Mouse (Mus musculus): ENCODE data around the gene Usp17lb. TPM values are rescaled to one million over a fixed set of nuclear protein-coding genes. Genes with fewer than 3 reads are reported as not detected.
"Not testable (repeated sequence)": the region's sequence is repeated elsewhere in the genome, so short reads cannot be mapped to it uniquely, and the experiment has no call there.

The Usp17lb gene
- total and polyA plus RNA-seq, 3 experiments = 0.11 TPM; not detected in 2

DNA sequence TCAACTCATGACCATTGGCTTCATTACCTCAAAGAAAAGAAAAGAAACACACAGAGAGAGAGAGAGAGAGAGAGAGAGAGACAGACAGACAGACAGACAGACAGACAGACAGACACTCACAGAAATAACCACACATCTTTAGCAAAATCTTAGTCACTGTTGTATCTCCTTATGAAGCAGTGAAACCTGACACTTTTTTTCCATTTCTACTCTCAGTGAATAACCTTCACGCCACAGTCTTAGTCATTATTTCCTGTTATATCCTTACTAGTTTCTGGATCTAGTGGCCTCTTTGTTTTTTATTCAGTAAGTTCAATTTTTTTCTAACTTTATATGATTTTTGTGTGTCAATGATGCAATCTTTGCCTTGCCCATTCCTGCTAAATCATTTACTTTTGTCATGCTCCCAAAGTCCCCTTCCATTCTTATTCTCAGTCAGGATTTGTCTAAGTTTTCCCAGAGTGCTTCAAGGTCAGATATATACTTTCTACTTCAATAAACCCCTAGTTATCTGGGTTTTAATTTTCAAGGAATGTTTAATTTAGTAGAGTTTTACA is 1.4 kb upstream of the Usp17lb start:
- H3K4me3 ChIP-seq (ENCODE audit: low read depth, low read length) = no peak overlapping the region
- TF ChIP-seq TAL1 (conservative IDR thresholded peaks at IDR 0.05; ENCODE audit: low read depth, low read length) (no peak), POLR2AphosphoS5 (IDR thresholded peaks at IDR 0.05; ENCODE audit: insufficient replicate concordance, low read depth, low read length) (no peak), GATA2 (IDR thresholded peaks at IDR 0.05; ENCODE audit: borderline replicate concordance, low read depth, low read length) (no peak), GATA1 (IDR thresholded peaks at IDR 0.05; ENCODE audit: borderline replicate concordance, low read length) (no peak), CTCF (IDR thresholded peaks at IDR 0.05; ENCODE audit: low read depth, low read length) (no peak)
- H3K36me3 ChIP-seq (replicated peaks) = no peaks in the 10 kb centered on the region
- no peaks in the 10 kb centered on the region for H3K27me3 ChIP-seq (ENCODE audit: insufficient read depth, low read length)
- no peak for DNase-seq (ENCODE audit: low spot score)
- no peak for ATAC-seq (ENCODE audit: extremely low read depth, insufficient number of reproducible peaks, low FRiP score, poor library complexity, severe bottlenecking)
- no peaks in the 10 kb centered on the region for H3K9me3 ChIP-seq (replicated peaks)
- H3K4me1 ChIP-seq (ENCODE audit: insufficient read depth, low read depth, low read length) = no peaks in the 10 kb centered on the region

DNA sequence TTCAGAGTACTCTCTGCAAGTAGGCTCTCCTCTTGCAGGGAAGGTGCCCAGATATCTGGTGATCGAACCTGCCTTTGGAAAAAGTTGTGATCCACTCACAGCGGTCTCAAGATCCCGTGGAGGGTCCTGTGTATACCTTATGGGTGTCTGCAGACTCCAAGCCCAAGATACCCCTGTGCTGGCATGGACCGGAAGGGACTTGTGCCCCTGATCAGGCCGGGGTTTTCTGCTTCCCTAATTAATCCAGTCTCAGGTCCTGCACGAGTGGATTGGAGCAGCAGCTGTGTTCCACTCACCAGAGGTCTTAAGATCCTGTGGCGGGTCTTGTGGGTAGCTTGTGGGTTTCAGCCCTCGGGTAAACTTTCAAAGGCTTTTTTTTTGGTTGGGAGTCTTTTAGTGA is 32.1 kb downstream of the Usp17lb start:
- H3K4me1 ChIP-seq (ENCODE audit: insufficient read depth, low read depth, low read length); ATAC-seq (ENCODE audit: extremely low read depth, insufficient number of reproducible peaks, low FRiP score, poor library complexity, severe bottlenecking); H3K4me3 ChIP-seq (ENCODE audit: low read depth, low read length): not testable (repeated sequence)

DNA sequence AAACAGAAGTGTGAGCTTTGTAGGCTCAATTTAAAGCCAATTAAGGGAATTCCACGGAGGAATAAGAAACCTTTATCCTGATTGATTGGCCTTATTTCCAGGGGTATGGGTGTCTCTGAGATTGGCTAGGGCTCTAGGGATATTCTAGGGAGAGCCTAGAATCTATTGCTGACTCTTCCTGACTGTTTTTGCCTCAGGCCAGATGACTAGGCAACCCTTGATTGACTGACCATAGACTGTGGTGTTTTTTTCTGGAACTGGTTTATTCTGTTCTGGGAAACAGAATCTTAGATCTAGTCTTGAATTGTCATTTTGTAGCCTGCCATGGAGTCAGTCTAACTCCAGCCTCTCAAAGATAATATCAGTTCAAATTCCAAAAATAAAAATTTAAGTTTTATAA is 51.6 kb downstream of the Usp17lb start:
- H3K9me3 ChIP-seq (replicated peaks) = no peaks in the 10 kb centered on the region
- H3K4me3 ChIP-seq (ENCODE audit: low read depth, low read length) = no peak overlapping the region
- no peaks in the 10 kb centered on the region for H3K27me3 ChIP-seq (ENCODE audit: insufficient read depth, low read length)
- no peaks in the 10 kb centered on the region for H3K36me3 ChIP-seq (replicated peaks)
- H3K4me1 ChIP-seq (ENCODE audit: insufficient read depth, low read depth, low read length) = no peaks in the 10 kb centered on the region
- TF ChIP-seq GATA2 (IDR thresholded peaks at IDR 0.05; ENCODE audit: borderline replicate concordance, low read depth, low read length) = no peak
- no peak for TF ChIP-seq POLR2AphosphoS5 (IDR thresholded peaks at IDR 0.05; ENCODE audit: insufficient replicate concordance, low read depth, low read length)
- TF ChIP-seq GATA1 (IDR thresholded peaks at IDR 0.05; ENCODE audit: borderline replicate concordance, low read length) = no peak
- ATAC-seq (ENCODE audit: extremely low read depth, insufficient number of reproducible peaks, low FRiP score, poor library complexity, severe bottlenecking) (no peak), DNase-seq (ENCODE audit: low spot score) (no peak)

More for the DNA sequence above, 32.1 kb downstream of the Usp17lb start:
- H3K27me3 ChIP-seq (ENCODE audit: insufficient read depth, low read length); H3K9me3 ChIP-seq (replicated peaks); H3K36me3 ChIP-seq (replicated peaks); DNase-seq (ENCODE audit: low spot score): not testable (repeated sequence)

Other genes starting within 250 kb of the Usp17lb start
Only the 20 nearest of the 21 such genes appear.
- not detected in 2 replicates for gene Olfr656, start 228.6 kb downstream of the Usp17lb start, total RNA-seq (2014; fragmentation: Nextera tagmentation)
- gene Olfr656, start 228.6 kb downstream of the Usp17lb start, total RNA-seq (2017) = 0.05 and 0.06 TPM in 2 replicates
- not detected in 2 replicates for gene Olfr656, start 228.6 kb downstream of the Usp17lb start, polyA plus RNA-seq (2012)
- gene Olfr657, start 217.8 kb downstream of the Usp17lb start, total RNA-seq (2014; fragmentation: Nextera tagmentation) = not detected in 2 replicates
- gene Olfr657, start 217.8 kb downstream of the Usp17lb start, total RNA-seq (2017) = 0.06 TPM in 1 of 2 replicates, not detected in the other
- not detected in 2 replicates for gene Olfr657, start 217.8 kb downstream of the Usp17lb start, polyA plus RNA-seq (2012)
- gene Olfr658, start 195.3 kb downstream of the Usp17lb start, total RNA-seq (2014; fragmentation: Nextera tagmentation) = not detected in 2 replicates
- 0.16 TPM in 1 of 2 replicates, not detected in the other for gene Olfr658, start 195.3 kb downstream of the Usp17lb start, total RNA-seq (2017)
- gene Olfr658, start 195.3 kb downstream of the Usp17lb start, polyA plus RNA-seq (2012) = not detected in 2 replicates
- not detected in 2 replicates for gene Olfr659, start 175.8 kb downstream of the Usp17lb start, total RNA-seq (2014; fragmentation: Nextera tagmentation)
- gene Olfr659, start 175.8 kb downstream of the Usp17lb start, total RNA-seq (2017) = 0.05 TPM in 1 of 2 replicates, not detected in the other
- not detected in 2 replicates for gene Olfr659, start 175.8 kb downstream of the Usp17lb start, polyA plus RNA-seq (2012)
- gene Olfr661, start 156.1 kb downstream of the Usp17lb start, total RNA-seq (2014; fragmentation: Nextera tagmentation) = not detected in 2 replicates
- gene Olfr661, start 156.1 kb downstream of the Usp17lb start, total RNA-seq (2017) = 0.11 and 0.12 TPM in 2 replicates
- gene Olfr661, start 156.1 kb downstream of the Usp17lb start, polyA plus RNA-seq (2012) = not detected in 2 replicates
- not detected in 2 replicates for gene Usp17le, start 65.1 kb downstream of the Usp17lb start, total RNA-seq (2014; fragmentation: Nextera tagmentation)
- gene Usp17le, start 65.1 kb downstream of the Usp17lb start, total RNA-seq (2017) = 0.12 and 0.16 TPM in 2 replicates
- not detected in 2 replicates for gene Usp17le, start 65.1 kb downstream of the Usp17lb start, polyA plus RNA-seq (2012)
- gene Usp17la, start 14.4 kb upstream of the Usp17lb start, total RNA-seq (2014; fragmentation: Nextera tagmentation) = not detected in 2 replicates
- not detected in 2 replicates for gene Usp17la, start 14.4 kb upstream of the Usp17lb start, total RNA-seq (2017)
- gene Usp17la, start 14.4 kb upstream of the Usp17lb start, polyA plus RNA-seq (2012) = not detected in 2 replicates
- not detected in 2 replicates for gene Olfr665, start 35.4 kb upstream of the Usp17lb start, total RNA-seq (2014; fragmentation: Nextera tagmentation)
- 0.05 and 0.17 TPM in 2 replicates for gene Olfr665, start 35.4 kb upstream of the Usp17lb start, total RNA-seq (2017)
- gene Olfr665, start 35.4 kb upstream of the Usp17lb start, polyA plus RNA-seq (2012) = not detected in 2 replicates
- not detected in 2 replicates for gene Olfr666, start 53.3 kb upstream of the Usp17lb start, total RNA-seq (2014; fragmentation: Nextera tagmentation)
- not detected in 2 replicates for gene Olfr666, start 53.3 kb upstream of the Usp17lb start, total RNA-seq (2017)
- not detected in 2 replicates for gene Olfr666, start 53.3 kb upstream of the Usp17lb start, polyA plus RNA-seq (2012)
- gene Olfr667, start 78.9 kb upstream of the Usp17lb start, total RNA-seq (2014; fragmentation: Nextera tagmentation) = not detected in 2 replicates
- 0.22 TPM in 1 of 2 replicates, not detected in the other for gene Olfr667, start 78.9 kb upstream of the Usp17lb start, total RNA-seq (2017)
- gene Olfr667, start 78.9 kb upstream of the Usp17lb start, polyA plus RNA-seq (2012) = not detected in 2 replicates
- not detected in 2 replicates for gene Olfr668, start 85.5 kb upstream of the Usp17lb start, total RNA-seq (2014; fragmentation: Nextera tagmentation)
- gene Olfr668, start 85.5 kb upstream of the Usp17lb start, total RNA-seq (2017) = 0.12 TPM in 1 of 2 replicates, not detected in the other
- gene Olfr668, start 85.5 kb upstream of the Usp17lb start, polyA plus RNA-seq (2012) = not detected in 2 replicates
- not detected in 2 replicates for gene Olfr669, start 91.6 kb upstream of the Usp17lb start, total RNA-seq (2014; fragmentation: Nextera tagmentation)
- gene Olfr669, start 91.6 kb upstream of the Usp17lb start, total RNA-seq (2017) = 0.11 TPM in 1 of 2 replicates, not detected in the other
- not detected in 2 replicates for gene Olfr669, start 91.6 kb upstream of the Usp17lb start, polyA plus RNA-seq (2012)
- not detected in 2 replicates for gene Olfr670, start 120.0 kb upstream of the Usp17lb start, total RNA-seq (2014; fragmentation: Nextera tagmentation)
- under 0.01 and 0.12 TPM in 2 replicates for gene Olfr670, start 120.0 kb upstream of the Usp17lb start, total RNA-seq (2017)
- gene Olfr670, start 120.0 kb upstream of the Usp17lb start, polyA plus RNA-seq (2012) = not detected in 2 replicates
- gene Olfr671, start 136.5 kb upstream of the Usp17lb start, total RNA-seq (2014; fragmentation: Nextera tagmentation) = not detected in 2 replicates
- gene Olfr671, start 136.5 kb upstream of the Usp17lb start, total RNA-seq (2017) = 0.22 TPM in 1 of 2 replicates, not detected in the other
- gene Olfr671, start 136.5 kb upstream of the Usp17lb start, polyA plus RNA-seq (2012) = not detected in 2 replicates
- not detected in 2 replicates for gene Olfr672, start 159.4 kb upstream of the Usp17lb start, total RNA-seq (2014; fragmentation: Nextera tagmentation)
- 0.22 and 0.23 TPM in 2 replicates for gene Olfr672, start 159.4 kb upstream of the Usp17lb start, total RNA-seq (2017)
- gene Olfr672, start 159.4 kb upstream of the Usp17lb start, polyA plus RNA-seq (2012) = not detected in 2 replicates
- not detected in 2 replicates for gene Olfr675, start 185.9 kb upstream of the Usp17lb start, total RNA-seq (2014; fragmentation: Nextera tagmentation)
- gene Olfr675, start 185.9 kb upstream of the Usp17lb start, total RNA-seq (2017) = 0.06 and 0.49 TPM in 2 replicates
- not detected in 2 replicates for gene Olfr675, start 185.9 kb upstream of the Usp17lb start, polyA plus RNA-seq (2012)
- not detected in 2 replicates for gene Olfr676, start 190.1 kb upstream of the Usp17lb start, total RNA-seq (2014; fragmentation: Nextera tagmentation)
- gene Olfr676, start 190.1 kb upstream of the Usp17lb start, total RNA-seq (2017) = 0.11 and 0.29 TPM in 2 replicates
- gene Olfr676, start 190.1 kb upstream of the Usp17lb start, polyA plus RNA-seq (2012) = not detected in 2 replicates
- not detected in 2 replicates for gene Olfr677, start 208.8 kb upstream of the Usp17lb start, total RNA-seq (2014; fragmentation: Nextera tagmentation)
- 0.16 TPM in 1 of 2 replicates, not detected in the other for gene Olfr677, start 208.8 kb upstream of the Usp17lb start, total RNA-seq (2017)
- gene Olfr677, start 208.8 kb upstream of the Usp17lb start, polyA plus RNA-seq (2012) = not detected in 2 replicates
- gene Olfr678, start 221.9 kb upstream of the Usp17lb start, total RNA-seq (2014; fragmentation: Nextera tagmentation) = not detected in 2 replicates
- 0.16 TPM in 1 of 2 replicates, not detected in the other for gene Olfr678, start 221.9 kb upstream of the Usp17lb start, total RNA-seq (2017)
- not detected in 2 replicates for gene Olfr678, start 221.9 kb upstream of the Usp17lb start, polyA plus RNA-seq (2012)
- gene Olfr679, start 238.6 kb upstream of the Usp17lb start, total RNA-seq (2014; fragmentation: Nextera tagmentation) = not detected in 2 replicates
- gene Olfr679, start 238.6 kb upstream of the Usp17lb start, total RNA-seq (2017) = under 0.01 and 0.11 TPM in 2 replicates
- not detected in 2 replicates for gene Olfr679, start 238.6 kb upstream of the Usp17lb start, polyA plus RNA-seq (2012)